Mouse (Mus musculus) heart, postnatal 0 days (tissue): ENCODE measurements at regions not wholly inside any gene's neighbourhood (a gene's known extent, or its start where the extent isn't known, plus 50 kb on each side); places are given as distances from the start of the nearest gene placed in this dataset.

Experiments
- CTCF ChIP-seq: IDR thresholded peaks from 2 replicates; pipeline ENCODE4 v1.5.1; 2016; ENCODE audit warnings: antibody characterized with exemption, control low read depth, low read depth
- EP300 ChIP-seq: IDR thresholded peaks from 2 replicates; pipeline ENCODE4 v1.6.1; 2016; ENCODE audit warnings: antibody characterized with exemption, low read depth

- no peak for TF ChIP-seq CTCF
- no peak; the same call in 1 of the 2 replicates for TF ChIP-seq EP300
These were observed 82.1 kb downstream of the Cstad start for GRCm38 (mm10) chr2:30676833-30677459.
